In genomic region chr17:43074391-43074790, GRCm38 (mm10) we compare ENCODE assay signal across 27 mouse cellular contexts. TPM values are rescaled to one million over a fixed set of nuclear protein-coding genes. Genes with fewer than 3 reads are reported as not detected.
DNase-seq lines count a peak whose midpoint lies in the region; ATAC-seq and TF ChIP-seq lines count a peak whose summit lies in the region.
"Had no signal": no experiment of that assay in that cellular context is flagged by ENCODE, and none has a peak within 500 bp of the region (broad histone marks: within the 10 kb centered on the region; RNA-seq: fewer than 3 reads in every experiment).

No protein-coding gene starts in this region.

- no peak for ATAC-seq in kidney, embryonic 15.5 days (replicated peaks; ENCODE audit: low FRiP score)
- no peak for ATAC-seq in kidney, embryonic 14.5 days (ENCODE audit: low FRiP score, low TSS enrichment)
- ATAC-seq in stomach, postnatal 0 days (ENCODE audit: low FRiP score, low TSS enrichment), result no peak
- no peak for ATAC-seq in midbrain, postnatal 0 days (ENCODE audit: low FRiP score)
- ATAC-seq: activated CD4-positive, CD25-positive, alpha-beta regulatory T cell, adult 4 months; CD4-positive, CD25-positive, alpha-beta regulatory T cell, adult 4 months; forebrain, embryonic 13.5 days; forebrain, embryonic 16.5 days; hindbrain, embryonic 16.5 days had no signal

- no peaks in the 10 kb centered on the region for H3K27me3 ChIP-seq in kidney, embryonic 15.5 days
- H3K27me3 ChIP-seq in kidney, embryonic 14.5 days (ENCODE audit: control insufficient read depth, insufficient read depth, low read length), result no peaks in the 10 kb centered on the region
- H3K27me3 ChIP-seq in stomach, postnatal 0 days (ENCODE audit: control insufficient read depth, insufficient read depth, low read length), result no peaks in the 10 kb centered on the region
- H3K27me3 ChIP-seq in midbrain, postnatal 0 days (ENCODE audit: insufficient read depth, low read length), result no peaks in the 10 kb centered on the region
- H3K27me3 ChIP-seq: embryonic facial prominence, embryonic 13.5 days; forebrain, embryonic 13.5 days; heart, embryonic 12.5 days; heart, embryonic 15.5 days; hindbrain, embryonic 13.5 days had no signal

- in situ Hi-C loops in ES-E14 (cut with MboI; ENCODE audit: low sequenced_read_pairs in 2 of 2, unreplicated experiment in 2 of 2), result no loop called here

- H3K4me3 ChIP-seq in kidney, embryonic 15.5 days (replicated peaks), result no peak overlapping the region
- no peak overlapping the region for H3K4me3 ChIP-seq in kidney, embryonic 14.5 days (ENCODE audit: low read length)
- H3K4me3 ChIP-seq in ES-E14 (ENCODE audit: insufficient read depth in 1 of 2, low read depth in 1 of 2, low read length in 2 of 2, poor library complexity in 1 of 2, severe bottlenecking in 1 of 2), result no peak overlapping the region
- no peak overlapping the region for H3K4me3 ChIP-seq in stomach, postnatal 0 days (ENCODE audit: low read depth, low read length)
- H3K4me3 ChIP-seq in midbrain, postnatal 0 days (ENCODE audit: low read depth, low read length), result no peak overlapping the region
- H3K4me3 ChIP-seq: embryonic facial prominence, embryonic 10.5 days; embryonic facial prominence, embryonic 13.5 days; erythroblast, embryonic 14.5 days; forebrain, embryonic 13.5 days; heart, embryonic 12.5 days; heart, embryonic 15.5 days; hindbrain, embryonic 10.5 days; hindbrain, embryonic 13.5 days had no signal

- no peak overlapping the region for H3K4me2 ChIP-seq in kidney, embryonic 15.5 days
- H3K4me2 ChIP-seq in kidney, embryonic 14.5 days (replicated peaks; ENCODE audit: low read depth, low read length), result no peak overlapping the region
- no peak overlapping the region for H3K4me2 ChIP-seq in stomach, postnatal 0 days (replicated peaks; ENCODE audit: low read depth)
- H3K4me2 ChIP-seq in midbrain, postnatal 0 days (ENCODE audit: low read depth, low read length, poor library complexity, severe bottlenecking), result no peak overlapping the region
- H3K4me2 ChIP-seq: embryonic facial prominence, embryonic 13.5 days; forebrain, embryonic 13.5 days; heart, embryonic 12.5 days; heart, embryonic 15.5 days; hindbrain, embryonic 13.5 days had no signal

- H3K27ac ChIP-seq in kidney, embryonic 15.5 days, result 0 out of 2 replicates have a peak overlapping the region, but pooled peaks have one; percentile 41
- H3K27ac ChIP-seq in kidney, embryonic 14.5 days (ENCODE audit: low read depth, low read length), result no peak overlapping the region
- no peak overlapping the region for H3K27ac ChIP-seq in ES-E14 (ENCODE audit: insufficient read depth, low read depth, low read length, poor library complexity, severe bottlenecking)
- H3K27ac ChIP-seq in stomach, postnatal 0 days (replicated peaks), result peak overlapping the region; percentile 76; the same call in 1 of the 2 replicates
- H3K27ac ChIP-seq in midbrain, postnatal 0 days (ENCODE audit: low read depth, low read length), result no peak overlapping the region
- H3K27ac ChIP-seq: embryonic facial prominence, embryonic 10.5 days; embryonic facial prominence, embryonic 13.5 days; forebrain, embryonic 13.5 days; heart, embryonic 15.5 days; hindbrain, embryonic 10.5 days; hindbrain, embryonic 13.5 days had no signal

- no peak for TF ChIP-seq CTCF in stomach, postnatal 0 days (IDR thresholded peaks at IDR 0.05; ENCODE audit: low read depth)
- TF ChIP-seq CTCF in midbrain, postnatal 0 days (IDR thresholded peaks at IDR 0.05), result no peak

- no peak for TF ChIP-seq EP300 in stomach, postnatal 0 days (optimal IDR thresholded peaks at IDR 0.05)

- DNase-seq in ES-E14 (ENCODE audit: low read depth, low spot score), result no peak
- DNase-seq in retina, embryonic 14.5 days (ENCODE audit: low spot score), result peak; percentile 52
- no peak for DNase-seq in stomach, postnatal 0 days (ENCODE audit: low spot score)
- DNase-seq in midbrain, postnatal 0 days (ENCODE audit: low spot score), result no peak
- DNase-seq: adrenal gland, adult 8-10 months; adrenal gland, postnatal 25 days; cerebellum, adult 11-12 months; cerebellum, adult 8-10 months; cerebellum, postnatal 36 days; embryo, embryonic 11 days; gastrocnemius, postnatal 25 days; heart, postnatal 10 days; heart, postnatal 36 days had no signal

- H3K9me3 ChIP-seq in kidney, embryonic 15.5 days (replicated peaks), result no peaks in the 10 kb centered on the region
- H3K9me3 ChIP-seq in kidney, embryonic 14.5 days (ENCODE audit: control insufficient read depth, low read length), result no peaks in the 10 kb centered on the region
- H3K9me3 ChIP-seq in ES-E14 (ENCODE audit: control insufficient read depth, insufficient read depth, low read depth, low read length), result no peaks in the 10 kb centered on the region
- H3K9me3 ChIP-seq in stomach, postnatal 0 days (ENCODE audit: control insufficient read depth, low read length), result no peaks in the 10 kb centered on the region
- no peaks in the 10 kb centered on the region for H3K9me3 ChIP-seq in midbrain, postnatal 0 days (ENCODE audit: low read length)
- H3K9me3 ChIP-seq: embryonic facial prominence, embryonic 10.5 days; embryonic facial prominence, embryonic 13.5 days; forebrain, embryonic 13.5 days; heart, embryonic 12.5 days; heart, embryonic 15.5 days; hindbrain, embryonic 10.5 days; hindbrain, embryonic 13.5 days had no signal

- 83% methylated on average over 5 of the region's 5 CpGs for WGBS in kidney, embryonic 15.5 days
- WGBS in kidney, embryonic 14.5 days, result 87% methylated on average over 5 of the region's 5 CpGs
- WGBS in stomach, postnatal 0 days, result 75% methylated on average over 5 of the region's 5 CpGs
- WGBS in midbrain, postnatal 0 days, result 76% methylated on average over 5 of the region's 5 CpGs

- H3K9ac ChIP-seq in kidney, embryonic 15.5 days, result no peak overlapping the region
- no peak overlapping the region for H3K9ac ChIP-seq in kidney, embryonic 14.5 days (ENCODE audit: low read depth, low read length)
- no peak overlapping the region for H3K9ac ChIP-seq in ES-E14 (ENCODE audit: insufficient read depth, low read depth, low read length, poor library complexity, severe bottlenecking)
- H3K9ac ChIP-seq in stomach, postnatal 0 days (ENCODE audit: low read length), result no peak overlapping the region
- H3K9ac ChIP-seq in midbrain, postnatal 0 days (replicated peaks; ENCODE audit: low read length, poor library complexity, severe bottlenecking), result no peak overlapping the region
- H3K9ac ChIP-seq: embryonic facial prominence, embryonic 13.5 days; forebrain, embryonic 13.5 days; heart, embryonic 12.5 days; heart, embryonic 15.5 days; hindbrain, embryonic 13.5 days had no signal

- H3K36me3 ChIP-seq in kidney, embryonic 15.5 days, result peaks cover 7% of the 10 kb centered on the region
- H3K36me3 ChIP-seq in kidney, embryonic 14.5 days (ENCODE audit: control insufficient read depth, insufficient read depth, low read length), result 0 out of 2 replicates have a peak, but pooled peaks cover 3% of the 10 kb centered on the region
- peaks cover 5% of the 10 kb centered on the region; the same call in 1 of the 2 replicates for H3K36me3 ChIP-seq in ES-E14 (ENCODE audit: control insufficient read depth, insufficient read depth, low read length, poor library complexity, severe bottlenecking)
- H3K36me3 ChIP-seq in stomach, postnatal 0 days (ENCODE audit: control insufficient read depth, insufficient read depth, low read length), result no peaks in the 10 kb centered on the region
- H3K36me3 ChIP-seq in midbrain, postnatal 0 days (ENCODE audit: insufficient read depth, low read length), result peaks cover 6% of the 10 kb centered on the region
- H3K36me3 ChIP-seq: heart, embryonic 12.5 days; heart, embryonic 15.5 days had no signal

- H3K4me1 ChIP-seq in kidney, embryonic 15.5 days, result peaks cover 51% of the 10 kb centered on the region
- peaks cover 20% of the 10 kb centered on the region for H3K4me1 ChIP-seq in kidney, embryonic 14.5 days (ENCODE audit: control insufficient read depth, insufficient read depth, low read length)
- H3K4me1 ChIP-seq in ES-E14 (ENCODE audit: control insufficient read depth in 2 of 2, insufficient read depth in 2 of 2, low read length in 2 of 2, poor library complexity in 1 of 2), result peaks cover 4 to 11% of the 10 kb centered on the region in 2 experiments; a peak in 3 of 4 replicates
- H3K4me1 ChIP-seq in stomach, postnatal 0 days (replicated peaks; ENCODE audit: control insufficient read depth, insufficient read depth), result no peaks in the 10 kb centered on the region
- H3K4me1 ChIP-seq in midbrain, postnatal 0 days (ENCODE audit: insufficient read depth, low read length), result no peaks in the 10 kb centered on the region

TF ChIP-seq in ES-E14, 5 proteins besides CTCF, POLR2A, EP300 and RAD21:
- TF ChIP-seq ZNF384 (IDR thresholded peaks at IDR 0.05; ENCODE audit: low read depth, low read length) (peak; percentile 69), CHD2 (IDR thresholded peaks at IDR 0.05; ENCODE audit: low read depth, low read length) (no peak), ZC3H11A (IDR thresholded peaks at IDR 0.05; ENCODE audit: borderline replicate concordance, low read depth, low read length) (no peak)

RNA-seq across cellular contexts. Expression of gene Tnfrsf21, which starts 58.0 kb away (rescaled TPM):
- 51.9 and 53.8 TPM in 2 replicates for polyA plus RNA-seq in kidney, embryonic 15.5 days (2015; fragmentation: Nextera tagmentation; extraction: Ambion mirVana)
- polyA plus RNA-seq in kidney, embryonic 14.5 days (2014; fragmentation: Nextera tagmentation; extraction: Ambion mirVana), result 29.1 and 53.7 TPM in 2 replicates
- 19.8 and 22.5 TPM in 2 replicates for total RNA-seq in ES-E14 (2012; rRNA removed)
- polyA plus RNA-seq in stomach, postnatal 0 days (2015; fragmentation: Nextera tagmentation; extraction: Ambion mirVana), result 36.9 and 40.7 TPM in 2 replicates
- 94.6 and 110 TPM in 2 replicates for total RNA-seq in midbrain, postnatal 0 days (2014; rRNA removed)
- 74.5 and 74.6 TPM in 2 replicates for polyA plus RNA-seq in midbrain, postnatal 0 days (2015; fragmentation: Nextera tagmentation; extraction: Ambion mirVana)
- polyA plus RNA-seq: activated CD4-positive, CD25-positive, alpha-beta regulatory T cell, adult 4 months had no signal

Comparison
In these comparisons a context has a peak if more than half of its experiments do, and no peak if none do; other contexts are left out.
1. H3K27ac ChIP-seq: peak in kidney, embryonic 15.5 days (single experiment) and stomach, postnatal 0 days (single experiment); none in kidney, embryonic 14.5 days (single experiment), ES-E14 (single experiment) and midbrain, postnatal 0 days (single experiment).